In the genomic region with DNA sequence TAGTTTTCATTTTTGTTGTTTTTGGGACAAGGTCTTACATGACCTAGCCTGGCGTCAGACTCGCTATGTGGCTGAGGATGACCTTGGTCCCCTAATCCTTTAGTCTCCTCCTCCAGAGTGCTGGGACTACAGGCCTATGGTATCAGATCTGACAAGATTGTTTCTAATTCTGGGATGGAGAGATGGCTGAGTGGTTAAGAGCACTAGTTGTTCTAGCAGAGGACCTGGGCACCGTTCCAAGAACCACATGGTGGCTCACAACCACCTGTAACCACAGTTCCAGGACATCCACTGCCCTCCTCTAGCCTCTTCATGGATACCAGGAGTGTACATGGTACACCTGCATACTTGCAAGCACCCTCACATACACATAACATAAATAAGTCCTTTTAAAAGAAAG, we compare ENCODE assay signal across 10 mouse cellular contexts. TPM values are rescaled to one million over a fixed set of nuclear protein-coding genes. Genes with fewer than 3 reads are reported as not detected.
DNase-seq lines count a peak whose midpoint lies in the region; ATAC-seq lines count a peak whose summit lies in the region.
"Had no signal": no experiment of that assay in that cellular context is flagged by ENCODE, and none has a peak within 500 bp of the region (broad histone marks: within the 10 kb centered on the region; RNA-seq: fewer than 3 reads in every experiment).

No protein-coding gene starts in this region.

- peak; percentile 69 to 70 for DNase-seq in heart, adult 18-20 months
- DNase-seq in heart, embryonic 10.5 days (ENCODE audit: low spot score): no peak
- DNase-seq in 3T3-L1 (ENCODE audit: low read depth, low spot score): peak; percentile 18
- DNase-seq in adrenal gland, postnatal 14 days: peak; percentile 43
- DNase-seq in heart, postnatal 4 days: peak; percentile 47
- DNase-seq in frontal cortex, postnatal 14 days (ENCODE audit: low spot score in 2 of 2): no peak
- no peak for DNase-seq in thymus, postnatal 10 days (ENCODE audit: low spot score in 2 of 2)

- peaks cover 24% of the 10 kb centered on the region for H3K4me1 ChIP-seq in heart, embryonic 10.5 days

- H3K36me3 ChIP-seq in heart, embryonic 10.5 days: no peaks in the 10 kb centered on the region

- no peaks in the 10 kb centered on the region for H3K27me3 ChIP-seq in heart, embryonic 10.5 days (ENCODE audit: insufficient read depth, poor library complexity, severe bottlenecking)
- H3K27me3 ChIP-seq: CH12.LX had no signal

- H3K9me3 ChIP-seq in heart, embryonic 10.5 days: no peaks in the 10 kb centered on the region

- no peak overlapping the region for H3K27ac ChIP-seq in heart, embryonic 10.5 days

- H3K4me3 ChIP-seq in heart, embryonic 10.5 days: no peak overlapping the region

- no peak for ATAC-seq in megakaryocyte progenitor cell, adult 5-6 weeks (replicated peaks; ENCODE audit: poor library complexity)
- ATAC-seq: activated CD4-positive, CD25-positive, alpha-beta regulatory T cell, adult 4 months had no signal

- WGBS in heart, embryonic 10.5 days: 55% methylated on average over 3 of the region's 3 CpGs

RNA-seq across cellular contexts. Expression of a gene that starts 21.2 kb away (rescaled TPM):
- total RNA-seq in heart, adult 18-20 months (2021): 1 to 10 TPM in 1 of 2 experiments, under 1 TPM in 1; 0.94 to 1.3 TPM
- 32.3 and 35.6 TPM in 2 replicates for polyA plus RNA-seq in heart, embryonic 10.5 days (2016; fragmentation: Nextera tagmentation; extraction: Ambion mirVana)
- total RNA-seq in adrenal gland, postnatal 14 days (2021): 6.0 and 6.4 TPM in 2 replicates
- 10 to 100 TPM; 15.5 to 16.5 TPM for total RNA-seq in heart, postnatal 4 days (2021)
- 60.4 and 76.5 TPM in 2 replicates for total RNA-seq in megakaryocyte progenitor cell, adult 5-6 weeks (2015)
- total RNA-seq in megakaryocyte progenitor cell, adult 5-6 weeks (2017): 36.9 and 56.7 TPM in 2 replicates

Comparison
In these comparisons a context has a peak if more than half of its experiments do, and no peak if none do; other contexts are left out.
1. DNase-seq: peak in heart, adult 18-20 months (2 of 2), 3T3-L1 (single experiment), adrenal gland, postnatal 14 days (single experiment) and heart, postnatal 4 days (single experiment); none in heart, embryonic 10.5 days (single experiment), frontal cortex, postnatal 14 days (0 of 2) and thymus, postnatal 10 days (0 of 2).